9 mouse cellular contexts compared by ENCODE assay signal in genomic region chr1:74748643-74749271, GRCm38 (mm10). TPM values are rescaled to one million over a fixed set of nuclear protein-coding genes. Genes with fewer than 3 reads are reported as not detected.
DNase-seq lines count a peak whose midpoint lies in the region; ATAC-seq lines count a peak whose summit lies in the region.
"Had no signal": no experiment of that assay in that cellular context is flagged by ENCODE, and none has a peak within 500 bp of the region (broad histone marks: within the 10 kb centered on the region; RNA-seq: fewer than 3 reads in every experiment).

Gene Prkag3, minus strand, starts transcription at chr1:74749221.

- no peaks in the 10 kb centered on the region for H3K36me3 ChIP-seq in forebrain, embryonic 13.5 days (ENCODE audit: poor library complexity, severe bottlenecking)

- H3K4me2 ChIP-seq in forebrain, embryonic 13.5 days: peak within 1 kb of the TSS; percentile 53

- 12% methylated on average over 30 of the region's 30 CpGs for WGBS in forebrain, embryonic 13.5 days

- H3K9ac ChIP-seq in forebrain, embryonic 13.5 days: 0 out of 2 replicates have a peak within 1 kb of the TSS, but pooled peaks have one; percentile 34

- H3K27ac ChIP-seq in forebrain, embryonic 13.5 days: no peak within 1 kb of the TSS

- peaks cover 26% of the 10 kb centered on the region for H3K27me3 ChIP-seq in forebrain, embryonic 13.5 days

- DNase-seq in ES-CJ7 (ENCODE audit: low read depth, low spot score): peak; percentile 85
- DNase-seq in adrenal gland, postnatal 10 days: peak; percentile 79
- peak; percentile 83 to 89 for DNase-seq in heart, postnatal 10 days
- peak; percentile 75 to 83 for DNase-seq in kidney, postnatal 4 days
- peak; percentile 66 for DNase-seq in lung, postnatal 14 days
- DNase-seq in right cerebral cortex, postnatal 4 days: peak; percentile 48

- intact Hi-C loops in heart, postnatal 10 days (cut with DNase I): no loop called here

- H3K9me3 ChIP-seq in forebrain, embryonic 13.5 days (replicated peaks): no peaks in the 10 kb centered on the region

- peaks cover 5% of the 10 kb centered on the region; the same call in 1 of the 2 replicates for H3K4me1 ChIP-seq in forebrain, embryonic 13.5 days

- peak within 1 kb of the TSS; percentile 25 for H3K4me3 ChIP-seq in forebrain, embryonic 13.5 days

- no peak for ATAC-seq in forebrain, embryonic 13.5 days
- no peak for ATAC-seq in monocyte, adult 5-6 weeks (replicated peaks; ENCODE audit: insufficient number of reproducible peaks, low FRiP score, low TSS enrichment, poor library complexity, severe bottlenecking)

RNA-seq across cellular contexts. Expression of gene Prkag3, which starts in this region (rescaled TPM):
- 1 to 10 TPM in 1 of 2 experiments, under 1 TPM in 1; 0.69 to 1.1 TPM for total RNA-seq in adrenal gland, postnatal 10 days (2021)
- polyA plus RNA-seq in forebrain, embryonic 13.5 days (2015; fragmentation: Nextera tagmentation; extraction: Ambion mirVana): not detected in 2 replicates
- 1 to 10 TPM; 1.7 to 2.1 TPM for total RNA-seq in heart, postnatal 10 days (2021)
- not detected in 3 replicates for total RNA-seq in monocyte, adult 5-6 weeks (2017)
- total RNA-seq: left cerebral cortex, postnatal 10 days had no signal
